8 mouse cellular contexts compared by ENCODE assay signal in the genomic region with DNA sequence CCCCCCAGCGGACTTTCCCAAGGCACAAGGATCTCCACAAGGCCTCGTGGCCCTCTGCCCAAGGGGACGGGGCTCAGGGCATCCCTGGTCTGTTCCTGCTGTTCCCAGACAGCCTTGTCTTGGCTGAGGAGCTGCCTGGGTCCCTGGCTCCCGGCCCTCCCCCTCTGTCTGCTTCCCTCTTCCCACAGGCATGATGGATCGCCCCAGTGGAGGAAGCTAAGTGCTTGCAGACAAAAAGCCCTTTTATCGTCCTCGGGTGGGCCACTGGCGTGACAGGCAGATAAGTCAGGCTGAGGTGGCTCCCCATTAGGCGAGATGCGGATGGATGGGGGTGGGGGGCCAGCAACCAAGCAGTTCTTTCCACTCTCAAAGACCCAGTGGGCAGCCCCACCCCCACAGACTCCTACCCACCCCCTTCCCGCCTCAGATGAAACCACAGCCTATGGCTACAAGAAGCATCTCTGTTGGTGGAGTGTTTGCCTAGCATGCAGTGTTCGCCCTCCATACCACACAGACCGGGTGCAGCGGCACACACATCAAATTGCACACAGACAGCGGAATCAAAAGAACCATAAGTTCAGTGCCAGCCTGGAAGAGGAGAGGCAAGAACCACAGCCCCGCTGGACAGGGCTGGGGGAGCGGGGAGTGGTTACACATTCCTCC. TPM values are rescaled to one million over a fixed set of nuclear protein-coding genes. Genes with fewer than 3 reads are reported as not detected.
DNase-seq lines count a peak whose midpoint lies in the region; ATAC-seq lines count a peak whose summit lies in the region.

No protein-coding gene starts in this region.

- ATAC-seq in heart, embryonic 12.5 days (ENCODE audit: insufficient number of reproducible peaks, low FRiP score) = peak; percentile 33; the same call in 1 of the 2 replicates
- ATAC-seq in limb, embryonic 13.5 days (ENCODE audit: low FRiP score, low read depth) = peak; percentile 49
- ATAC-seq in neural tube, embryonic 14.5 days (ENCODE audit: low read depth) = peak; percentile 85
- ATAC-seq in granulocyte monocyte progenitor cell, adult 5-6 weeks (replicated peaks; ENCODE audit: poor library complexity, severe bottlenecking) = no peak

- no peaks in the 10 kb centered on the region for H3K36me3 ChIP-seq in heart, embryonic 12.5 days
- peaks cover 3% of the 10 kb centered on the region for H3K36me3 ChIP-seq in limb, embryonic 13.5 days
- H3K36me3 ChIP-seq in neural tube, embryonic 14.5 days (ENCODE audit: control insufficient read depth, insufficient read depth, low read length) = no peaks in the 10 kb centered on the region

- H3K4me1 ChIP-seq in heart, embryonic 12.5 days (replicated peaks) = peaks cover 93% of the 10 kb centered on the region
- peaks cover 100% of the 10 kb centered on the region for H3K4me1 ChIP-seq in limb, embryonic 13.5 days
- peaks cover 91% of the 10 kb centered on the region for H3K4me1 ChIP-seq in neural tube, embryonic 14.5 days (ENCODE audit: control insufficient read depth, insufficient read depth, low read length)

- H3K4me2 ChIP-seq in heart, embryonic 12.5 days = peak overlapping the region; percentile 40
- H3K4me2 ChIP-seq in limb, embryonic 13.5 days (replicated peaks) = peak overlapping the region; percentile 51
- peak overlapping the region; percentile 29 for H3K4me2 ChIP-seq in neural tube, embryonic 14.5 days (ENCODE audit: low read depth, low read length)

- DNase-seq in heart, adult 9 months (ENCODE audit: low spot score in 2 of 2) = no peak
- peak; percentile 20 for DNase-seq in T-cell, adult 2 months (ENCODE audit: low spot score)
- peak; percentile 68 for DNase-seq in forelimb bud, embryonic 11.5 days (ENCODE audit: low read depth, low spot score)
- DNase-seq in thymus, postnatal 25 days = no peak

- no peaks in the 10 kb centered on the region for H3K27me3 ChIP-seq in heart, embryonic 12.5 days (replicated peaks)
- H3K27me3 ChIP-seq in limb, embryonic 13.5 days = no peaks in the 10 kb centered on the region
- H3K27me3 ChIP-seq in neural tube, embryonic 14.5 days (ENCODE audit: control insufficient read depth, insufficient read depth, low read length) = no peaks in the 10 kb centered on the region

- H3K27ac ChIP-seq in heart, embryonic 12.5 days (ENCODE audit: poor library complexity, severe bottlenecking) = peak overlapping the region; percentile 83
- H3K27ac ChIP-seq in limb, embryonic 13.5 days = peak overlapping the region; percentile 86
- H3K27ac ChIP-seq in neural tube, embryonic 14.5 days (ENCODE audit: low read depth, low read length) = peak overlapping the region; percentile 87

- H3K4me3 ChIP-seq in heart, embryonic 12.5 days = no peak overlapping the region
- no peak overlapping the region for H3K4me3 ChIP-seq in limb, embryonic 13.5 days
- no peak overlapping the region for H3K4me3 ChIP-seq in neural tube, embryonic 14.5 days (ENCODE audit: low read depth, low read length)

- H3K9ac ChIP-seq in heart, embryonic 12.5 days = peak overlapping the region; percentile 44
- peak overlapping the region; percentile 51 for H3K9ac ChIP-seq in limb, embryonic 13.5 days
- peak overlapping the region; percentile 4; the same call in 1 of the 2 replicates for H3K9ac ChIP-seq in neural tube, embryonic 14.5 days (replicated peaks; ENCODE audit: low read depth, low read length)

- H3K9me3 ChIP-seq in heart, embryonic 12.5 days (replicated peaks) = no peaks in the 10 kb centered on the region
- no peaks in the 10 kb centered on the region for H3K9me3 ChIP-seq in limb, embryonic 13.5 days
- H3K9me3 ChIP-seq in neural tube, embryonic 14.5 days (ENCODE audit: control insufficient read depth, low read length) = no peaks in the 10 kb centered on the region

- 18% methylated on average over 17 of the region's 17 CpGs for WGBS in heart, embryonic 12.5 days
- 8% methylated on average over 17 of the region's 17 CpGs for WGBS in limb, embryonic 13.5 days
- 4% methylated on average over 17 of the region's 17 CpGs for WGBS in neural tube, embryonic 14.5 days

RNA-seq across cellular contexts. Expression of gene Ncor2, which starts 27.0 kb away (rescaled TPM):
- polyA plus RNA-seq in heart, embryonic 12.5 days (2016; fragmentation: Nextera tagmentation; extraction: Ambion mirVana) = 17.0 and 18.6 TPM in 2 replicates
- polyA plus RNA-seq in limb, embryonic 13.5 days (2015; fragmentation: Nextera tagmentation; extraction: Ambion mirVana) = 33.9 and 34.9 TPM in 2 replicates
- 29.1 and 32.8 TPM in 2 replicates for polyA plus RNA-seq in neural tube, embryonic 14.5 days (2014; fragmentation: Nextera tagmentation; extraction: Ambion mirVana)
- 47.9 and 77.4 TPM in 2 replicates for total RNA-seq in granulocyte monocyte progenitor cell, adult 5-6 weeks (2014; fragmentation: Nextera tagmentation)
- total RNA-seq in granulocyte monocyte progenitor cell, adult 5-6 weeks (2017) = 5.3 and 11.8 TPM in 2 replicates

Comparison
In these comparisons a context has a peak if more than half of its experiments do, and no peak if none do; other contexts are left out.
1. DNase-seq: peak in T-cell, adult 2 months (single experiment) and forelimb bud, embryonic 11.5 days (single experiment); none in heart, adult 9 months (0 of 2) and thymus, postnatal 25 days (single experiment).
2. Peak in every context shown above with its lines, with median percentiles within 50 percentile points of each other: H3K27ac ChIP-seq, H3K4me2 ChIP-seq and H3K9ac ChIP-seq.